Mouse (Mus musculus): ENCODE measurements around the gene Gm42421. TPM values are rescaled to one million over a fixed set of nuclear protein-coding genes. Genes with fewer than 3 reads are reported as not detected.

Gm42421 gene
- total RNA-seq, 2 experiments from 2014 or later = 0.80 to 3.3 TPM

DNA sequence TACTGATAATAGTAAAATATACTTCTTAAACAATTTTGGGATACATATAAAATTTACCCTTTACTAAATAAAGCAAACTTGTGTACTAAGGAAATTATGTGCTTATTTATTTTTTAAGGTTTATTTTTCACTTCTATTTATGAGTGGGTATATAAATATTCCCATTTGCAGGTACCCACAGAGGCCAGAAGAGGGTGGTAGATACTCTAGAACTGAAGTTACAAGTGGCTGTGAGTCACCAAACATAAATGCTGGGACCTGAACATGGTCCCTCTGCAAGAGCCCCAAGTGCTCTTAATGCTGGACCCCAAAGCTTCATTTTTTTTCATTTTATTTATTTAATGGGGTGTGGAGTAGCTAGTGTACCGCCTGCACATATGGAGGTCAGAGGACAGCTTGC, 5.9 kb downstream of the Gm42421 start:
- DNase-seq (ENCODE audit: low spot score in 2 of 2) = no peak

DNA sequence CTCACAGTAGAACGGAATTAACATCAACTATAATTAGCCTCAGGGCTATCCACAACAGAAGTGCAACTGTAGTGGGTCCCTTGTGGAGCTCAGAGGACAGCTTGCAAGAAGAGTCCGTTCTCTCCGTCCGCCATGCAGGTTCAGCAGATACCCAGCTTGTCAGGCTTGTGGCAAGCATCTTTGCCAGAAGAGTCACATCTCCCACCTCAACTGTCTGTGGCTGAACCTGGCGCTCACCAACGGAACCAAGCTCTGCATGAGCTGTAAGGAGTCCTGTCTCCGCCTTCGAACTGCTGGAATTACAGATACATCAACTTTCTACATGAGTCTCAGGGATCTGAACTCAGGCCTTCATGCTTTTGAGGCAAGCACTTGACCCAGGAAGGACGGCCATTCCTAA, 8.2 kb downstream of the Gm42421 start:
- no peak for DNase-seq (ENCODE audit: low spot score in 2 of 2)

DNA sequence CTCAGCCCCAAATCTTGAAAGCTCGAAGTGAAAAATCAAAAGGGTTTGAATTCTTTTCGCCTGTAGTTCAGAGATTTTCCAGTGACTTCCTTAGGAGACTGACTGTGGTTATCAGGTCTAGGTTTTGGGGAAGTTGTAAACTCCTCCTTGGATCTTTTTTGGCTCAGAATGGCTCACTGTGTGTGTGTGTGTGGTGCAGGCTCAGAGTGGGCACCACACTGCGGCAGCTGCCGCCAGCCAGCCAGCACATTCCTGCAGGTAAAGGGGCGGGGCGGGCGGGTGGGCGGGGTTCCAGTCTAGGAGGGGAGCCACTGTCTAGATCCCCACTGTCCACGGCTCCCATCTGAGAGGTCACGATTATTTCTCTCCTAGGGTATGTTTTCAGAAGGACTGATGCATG, 13.6 kb downstream of the Gm42421 start:
- no peak for DNase-seq (ENCODE audit: low spot score in 2 of 2)

DNA sequence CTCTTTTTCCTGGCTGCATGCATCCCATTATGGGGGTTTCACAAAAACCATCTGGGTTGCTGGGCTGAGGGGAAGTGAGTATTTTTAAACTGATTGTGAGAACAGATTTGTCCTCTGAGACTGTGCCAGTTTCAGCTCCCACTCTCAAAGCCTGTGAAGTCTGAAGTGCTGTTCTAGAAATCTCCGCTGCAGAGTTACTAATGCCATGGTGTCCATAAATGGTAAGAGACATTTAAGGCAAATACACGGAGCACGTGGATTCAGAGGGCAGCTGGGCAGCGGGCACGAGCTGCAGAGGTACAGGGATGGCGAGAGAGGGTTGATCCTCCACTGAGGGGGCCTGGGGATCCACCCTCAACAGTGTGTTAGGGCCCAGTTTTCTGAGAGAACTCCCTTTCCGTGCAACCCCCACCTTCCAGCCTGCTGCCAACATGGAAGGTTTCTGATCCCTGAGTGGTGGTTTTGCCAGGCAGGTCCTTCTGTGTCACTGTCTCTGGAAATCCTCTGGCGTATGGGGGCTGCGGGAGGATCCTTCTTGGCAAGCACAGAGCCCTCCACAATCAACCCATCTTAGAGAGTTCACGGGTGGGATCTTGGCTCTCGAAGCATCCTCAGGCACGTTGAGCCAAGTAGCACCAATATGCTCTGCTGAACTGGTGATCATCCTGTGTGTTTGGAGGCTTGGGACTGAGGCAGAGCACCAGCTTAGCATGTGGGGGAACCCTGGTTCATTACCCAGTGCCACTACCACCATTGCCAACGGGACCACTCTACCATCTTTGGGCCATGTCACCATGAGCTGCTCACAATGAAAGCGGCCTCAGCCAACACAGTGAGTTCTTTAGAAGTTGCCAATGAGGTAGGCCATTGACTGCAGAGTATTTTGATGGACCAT, 15.5 kb downstream of the Gm42421 start:
- peak; percentile 61 to 67 for DNase-seq (ENCODE audit: low spot score in 2 of 2)

DNA sequence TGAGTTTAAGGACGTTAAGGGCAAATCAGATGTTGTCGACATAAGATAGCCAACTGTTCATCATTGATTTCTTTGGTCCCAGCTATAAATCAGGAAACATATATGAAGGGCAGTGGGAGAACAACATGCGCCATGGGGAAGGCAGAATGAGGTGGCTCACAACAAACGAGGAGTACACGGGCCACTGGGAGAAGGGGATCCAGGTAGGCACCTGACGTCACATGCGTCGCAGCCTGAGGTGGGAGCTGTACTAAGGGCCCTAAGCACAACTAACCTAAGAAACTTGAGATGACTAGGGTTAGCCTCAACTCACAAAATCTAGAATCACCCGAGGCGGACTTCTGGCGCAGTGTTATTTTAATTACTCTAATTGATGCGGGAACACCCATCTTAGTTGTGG, 20.4 kb downstream of the Gm42421 start:
- no peak for DNase-seq (ENCODE audit: low spot score in 2 of 2)

DNA sequence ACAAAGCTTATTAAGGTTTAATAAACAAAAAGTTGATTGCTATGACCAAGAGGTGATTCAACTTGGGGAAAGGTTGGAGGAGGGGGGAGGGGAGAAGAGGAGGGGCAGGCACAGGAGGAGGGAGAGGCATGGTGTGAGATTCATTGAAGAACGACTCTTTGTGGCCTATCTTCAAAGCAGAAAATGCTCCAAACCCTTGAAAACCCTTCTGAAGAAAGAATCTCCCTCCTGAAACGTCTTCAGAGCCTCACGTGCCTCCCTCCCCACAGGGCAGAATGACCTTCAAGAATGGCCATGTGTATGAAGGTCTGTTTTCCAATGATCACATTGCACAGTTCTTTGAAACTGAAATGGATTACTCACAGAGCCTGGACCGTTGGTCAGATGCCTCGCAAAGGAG, 22.0 kb downstream of the Gm42421 start:
- no peak for DNase-seq (ENCODE audit: low spot score in 2 of 2)

DNA sequence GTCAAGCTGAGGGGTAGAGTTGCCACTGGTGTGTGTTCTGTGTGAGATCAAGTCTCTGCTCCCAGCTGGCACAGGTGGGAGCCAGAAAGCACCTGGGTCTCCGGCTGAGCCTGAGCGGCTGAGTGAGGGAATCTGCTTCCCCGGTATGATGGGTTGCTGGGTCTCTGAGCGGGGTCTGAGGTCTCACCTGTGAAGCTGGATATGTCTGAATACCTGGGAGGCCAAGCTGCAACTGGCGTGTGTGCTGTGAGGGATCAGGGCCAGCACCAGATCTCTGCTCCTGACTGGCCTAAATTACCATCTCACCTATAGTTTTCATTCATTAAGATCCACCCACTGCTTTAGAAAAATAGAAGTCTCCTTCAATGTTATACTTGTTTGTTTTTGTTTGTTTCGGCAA, 29.1 kb downstream of the Gm42421 start:
- DNase-seq (ENCODE audit: low spot score in 2 of 2) = no peak

DNA sequence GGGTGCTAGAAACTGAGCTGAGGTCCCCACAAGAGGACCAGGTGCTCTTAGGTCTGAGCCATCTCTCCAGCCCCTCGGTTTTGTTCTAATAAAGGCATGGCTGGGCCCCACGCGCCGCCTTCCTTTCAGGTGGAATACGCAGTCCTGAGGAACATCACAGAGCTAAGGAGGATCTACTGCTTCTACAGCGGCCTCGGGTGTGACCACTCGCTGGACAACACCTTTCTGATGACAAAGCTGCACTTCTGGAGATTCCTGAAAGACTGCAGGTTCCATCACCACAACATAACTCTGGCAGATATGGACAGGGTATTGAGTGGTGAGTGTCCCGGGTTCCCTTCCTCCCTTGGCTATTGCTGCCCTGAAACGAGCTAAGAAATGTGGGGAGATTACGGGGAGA, 31.6 kb downstream of the Gm42421 start:
- no peak for DNase-seq (ENCODE audit: low spot score in 2 of 2)

DNA sequence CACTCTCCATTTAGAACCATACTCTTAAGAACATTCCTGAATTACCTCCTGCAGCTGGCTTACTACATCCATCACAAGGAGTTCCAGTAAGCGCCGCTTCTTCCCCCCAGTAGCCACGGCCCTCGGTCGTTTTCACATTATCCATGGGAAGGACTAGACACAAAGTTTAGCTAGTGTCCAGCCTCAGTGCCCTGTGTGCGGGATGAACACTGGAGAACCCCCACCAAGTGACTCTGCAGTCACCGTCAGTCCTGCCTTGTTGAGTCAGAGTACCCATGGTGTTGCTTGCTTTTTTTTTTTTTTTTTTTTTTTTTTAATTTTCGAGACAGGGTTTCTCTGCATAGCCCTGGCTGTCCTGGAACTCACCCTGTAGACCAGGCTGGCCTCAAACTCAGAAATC, 33.2 kb downstream of the Gm42421 start:
- DNase-seq (ENCODE audit: low spot score in 2 of 2) = no peak

DNA sequence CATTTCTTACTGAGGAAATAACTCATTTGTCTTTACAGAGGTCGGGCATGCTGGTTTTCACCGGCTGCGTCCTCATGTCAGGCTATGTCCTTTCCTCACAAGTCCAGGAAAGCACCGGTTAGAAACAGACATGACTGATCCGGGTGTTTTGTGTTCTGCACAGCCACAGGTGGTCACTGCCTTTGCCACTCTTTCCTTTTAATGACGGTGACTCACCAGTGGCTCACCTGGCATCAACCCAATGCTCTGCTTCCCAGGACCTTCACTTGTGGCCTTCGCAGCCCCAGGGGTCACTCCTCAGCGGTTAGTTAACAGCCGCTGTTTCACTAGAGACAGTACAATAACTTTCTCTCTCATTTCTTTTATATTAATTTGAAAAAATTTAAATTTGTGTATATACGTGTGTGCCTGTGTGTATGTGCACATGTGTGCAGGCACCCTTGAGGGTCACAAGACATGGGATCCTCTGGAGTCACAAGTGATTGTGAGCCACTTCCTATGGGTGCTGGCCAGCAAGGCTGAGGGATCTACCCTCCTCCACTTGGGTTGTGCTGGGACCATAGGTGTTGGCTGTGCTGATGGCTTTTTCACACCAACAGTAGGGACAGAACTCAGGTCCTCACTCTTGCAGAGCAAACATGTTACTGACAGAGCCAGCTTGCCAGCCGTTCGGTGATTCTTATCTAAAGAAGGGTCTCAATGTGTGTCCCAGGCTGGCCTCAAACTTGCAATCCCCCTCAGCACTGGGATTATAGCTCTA, 37.8 kb downstream of the Gm42421 start:
- no peak for DNase-seq (ENCODE audit: low spot score in 2 of 2)

DNA sequence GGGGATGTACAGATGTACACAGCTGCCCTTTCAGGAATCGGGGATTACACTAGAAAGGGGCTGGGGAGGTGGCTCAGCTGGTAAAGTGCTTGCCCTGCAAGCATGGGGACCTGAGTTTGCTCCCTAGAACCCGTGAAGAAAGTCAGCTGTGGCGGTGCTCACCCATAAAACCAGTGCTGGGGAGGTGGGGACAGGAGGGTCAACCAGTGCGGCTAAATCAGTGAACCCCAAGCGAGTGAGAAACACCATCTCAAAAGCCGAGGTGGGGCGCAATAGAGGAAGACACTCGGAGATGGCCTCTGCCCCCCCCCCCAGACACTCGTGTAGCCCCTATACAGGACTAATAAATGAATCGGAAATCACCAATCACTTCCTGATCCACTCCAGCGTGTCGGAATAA, 38.7 kb downstream of the Gm42421 start:
- DNase-seq (ENCODE audit: low spot score in 2 of 2) = no peak

DNA sequence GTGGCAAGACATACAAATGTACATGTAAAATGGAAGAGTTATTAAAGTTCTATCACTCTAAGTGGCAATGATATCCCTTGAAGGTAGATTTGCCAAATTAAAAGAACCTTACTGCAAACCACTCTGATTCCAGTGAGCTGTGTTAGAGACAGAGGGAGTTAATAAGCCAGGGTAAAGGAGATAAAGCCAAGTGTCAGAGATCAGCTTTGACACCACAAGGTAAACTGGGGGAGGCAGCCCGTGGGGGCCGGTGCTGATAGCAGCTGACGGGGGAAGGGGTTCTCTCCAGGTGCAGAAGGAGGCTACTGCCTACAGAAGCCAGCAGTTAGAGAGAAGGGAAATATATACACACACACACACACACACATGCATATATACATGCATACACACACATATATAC, 44.7 kb downstream of the Gm42421 start:
- no peak for DNase-seq (ENCODE audit: low spot score in 2 of 2)

DNA sequence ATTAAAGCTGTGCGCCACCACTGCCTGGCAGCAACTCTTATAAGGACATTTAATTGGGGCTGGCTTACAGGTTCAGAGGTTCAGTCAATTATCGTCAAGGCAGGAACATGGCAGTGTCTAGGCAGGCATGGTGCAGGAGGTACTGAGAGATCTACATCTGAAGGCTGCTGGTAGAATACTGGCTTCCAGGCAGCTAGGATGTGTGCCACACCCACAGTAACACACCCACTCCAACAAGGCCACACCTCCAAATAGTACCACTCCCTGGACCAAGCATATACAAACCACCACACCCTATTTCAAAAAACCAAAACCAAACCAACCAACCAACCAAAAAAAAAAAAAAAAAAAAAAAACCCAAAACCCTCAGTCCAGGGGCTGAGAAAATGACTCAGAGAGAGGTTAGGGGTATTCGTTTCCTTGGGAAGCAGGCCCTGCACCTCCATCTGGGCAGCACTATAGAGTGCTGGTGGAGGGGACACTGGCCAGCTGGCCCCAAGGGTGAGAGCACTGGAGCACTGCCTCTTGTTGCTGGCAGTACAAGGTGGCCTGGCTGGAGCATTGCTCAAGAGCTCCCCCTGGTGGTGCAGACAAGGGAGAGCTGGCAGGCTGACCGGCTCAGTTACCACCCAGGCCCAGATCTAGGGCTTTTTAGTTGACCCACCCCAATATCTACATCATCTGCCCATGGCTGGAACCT, 47.1 kb downstream of the Gm42421 start:
- peak; percentile 61 to 78 for DNase-seq (ENCODE audit: low spot score in 2 of 2)

DNA sequence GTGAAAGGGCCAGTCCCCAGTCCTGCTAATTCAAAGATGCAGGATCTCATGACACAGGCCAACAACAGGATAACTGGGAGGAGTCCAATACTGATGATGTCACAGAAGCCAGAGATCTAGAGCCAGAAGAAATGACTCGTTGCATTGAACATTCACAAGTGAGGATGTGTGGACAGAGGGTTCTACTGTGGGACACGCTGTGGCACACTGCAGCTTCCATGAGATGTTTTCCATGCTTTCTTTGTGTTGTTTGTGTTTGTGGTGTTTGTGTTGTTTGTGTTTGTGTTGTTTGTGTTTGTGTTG, 47.6 kb downstream of the Gm42421 start:
- no peak for DNase-seq (ENCODE audit: low spot score in 2 of 2)

DNA sequence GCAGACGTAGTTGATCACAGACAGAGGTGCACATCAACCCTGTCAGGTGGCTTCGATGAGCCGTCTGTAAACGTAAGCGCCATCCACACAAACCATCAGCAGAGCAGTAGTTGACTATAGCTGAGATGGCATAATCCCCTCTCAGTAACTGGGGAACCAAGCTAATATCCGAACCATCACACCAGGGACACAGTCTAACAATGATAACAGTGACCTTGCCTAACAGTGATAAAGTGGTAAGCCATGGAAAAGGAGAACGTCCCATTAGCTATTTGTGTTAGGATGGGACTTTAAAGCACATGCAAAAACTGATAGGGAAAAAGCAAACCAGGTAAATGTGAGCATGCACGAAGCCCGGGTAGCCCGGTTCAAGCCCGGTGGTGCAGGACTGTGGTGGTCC, 48.3 kb downstream of the Gm42421 start:
- DNase-seq (ENCODE audit: low spot score in 2 of 2) = no peak

DNA sequence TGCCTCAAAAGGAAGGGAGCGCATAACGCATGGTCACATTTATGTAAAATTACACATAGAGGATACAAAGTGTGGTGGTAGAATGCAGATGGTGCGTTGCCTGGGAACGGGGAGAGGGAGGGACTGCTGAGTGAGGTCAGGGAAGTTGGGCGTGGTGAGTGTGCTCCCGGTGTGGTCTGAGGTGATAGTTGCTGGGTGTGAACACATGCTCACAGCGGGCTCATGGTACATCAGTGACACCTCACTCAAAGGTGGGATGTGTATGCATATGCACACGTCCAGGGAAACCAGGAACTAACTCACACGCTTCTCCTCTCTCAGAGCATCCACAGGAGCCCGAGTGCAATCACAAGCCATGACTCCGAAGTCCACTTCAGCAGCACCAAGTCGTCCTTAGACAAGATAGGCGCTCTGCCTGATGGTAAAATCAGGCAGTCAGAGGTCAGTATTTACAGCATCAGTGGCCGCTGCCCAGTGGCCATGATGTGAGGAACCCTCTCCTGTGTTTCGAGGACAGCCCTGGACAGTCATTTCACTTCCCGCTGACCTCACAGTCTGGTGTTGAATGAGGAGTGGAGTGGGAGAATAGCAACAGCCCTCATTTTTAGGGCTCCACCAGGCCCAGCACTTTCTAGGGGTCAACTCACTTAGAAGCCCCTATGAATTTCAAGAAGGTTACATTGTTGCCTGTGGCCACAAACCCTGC, 48.9 kb downstream of the Gm42421 start:
- no peak for DNase-seq (ENCODE audit: low spot score in 2 of 2)

DNA sequence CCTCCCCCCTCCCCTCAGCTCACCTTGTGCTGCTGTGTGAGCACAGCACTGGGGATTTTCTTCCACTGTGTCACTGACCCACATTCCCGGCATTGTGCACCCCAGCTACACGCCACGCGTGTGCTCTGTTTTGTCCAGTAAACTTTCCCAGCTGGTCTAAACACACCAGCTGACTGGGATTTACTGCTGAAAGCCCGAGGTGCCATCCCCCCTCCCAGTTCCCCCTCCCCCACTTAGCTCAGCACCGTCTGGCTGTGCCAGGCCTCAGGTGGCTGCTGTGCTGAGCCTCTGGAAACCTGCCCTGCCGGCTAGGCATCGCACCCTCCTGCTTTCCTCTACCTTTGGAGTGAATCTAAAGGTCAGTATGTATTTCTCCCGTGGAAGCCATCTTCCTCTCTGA, 52.9 kb downstream of the Gm42421 start:
- DNase-seq (ENCODE audit: low spot score in 2 of 2) = no peak

DNA sequence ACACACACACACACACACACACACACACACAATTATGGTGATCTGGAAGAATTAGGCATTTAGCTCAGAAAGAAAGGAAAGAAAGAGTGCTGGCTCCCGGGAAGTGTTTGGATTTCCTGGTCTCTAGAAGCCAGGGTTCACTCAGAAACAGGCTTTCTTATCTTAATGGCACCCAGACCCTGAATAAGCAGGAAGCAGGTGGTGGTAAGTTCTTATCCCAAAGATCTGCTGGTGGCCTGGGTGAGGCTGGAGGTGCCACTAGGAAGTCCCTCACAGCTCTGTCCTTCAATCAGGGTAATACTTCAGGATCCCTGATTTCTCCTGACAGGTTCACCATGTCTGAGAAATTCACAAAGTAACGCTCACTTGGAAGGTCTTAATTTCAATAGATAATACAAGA, 54.4 kb downstream of the Gm42421 start:
- DNase-seq (ENCODE audit: low spot score in 2 of 2) = no peak

DNA sequence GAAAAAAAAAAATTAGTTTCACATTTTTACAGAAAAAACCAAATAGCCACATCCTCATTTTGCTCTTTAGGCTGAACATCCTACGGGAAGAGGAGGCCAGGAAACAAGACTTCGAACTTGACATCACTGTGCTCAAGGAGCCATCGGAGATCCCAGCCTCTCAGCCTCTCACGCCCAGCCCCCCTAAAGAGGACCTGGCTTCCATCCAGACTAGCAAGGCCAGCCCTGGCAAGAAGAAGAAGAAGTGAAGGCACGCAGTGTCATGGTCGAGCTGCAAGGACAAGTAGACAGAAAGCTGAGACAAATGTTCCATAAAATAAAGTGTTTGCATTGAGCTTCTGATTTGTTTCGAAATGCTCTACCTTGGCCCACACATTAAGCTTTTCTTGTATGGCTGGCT, 57.4 kb downstream of the Gm42421 start:
- no peak for DNase-seq (ENCODE audit: low spot score in 2 of 2)

Measured in layer of hippocampus, postnatal 10 days (tissue).